Mouse (Mus musculus) left cerebral cortex, postnatal 25 days (tissue): ENCODE data around the gene Tamm41. TPM values are rescaled to one million over a fixed set of nuclear protein-coding genes. Genes with fewer than 3 reads are reported as not detected.
A peak's percentile ranks its signal among the peaks of the same experiment; 100 is the strongest.

Experiments used
- DNase-seq, 2 experiments: peaks; one replicate each; pipeline ENCODE4 v3.0.0; 2022; ENCODE audit warnings: low spot score in 2 of 2, mixed read lengths in 1 of 2
- intact Hi-C: fragments of 180-260 bp; cut with DNase I; formaldehyde crosslinking; loops from one replicate; pipeline ENCODE4 v1.15.1; 2025
- total RNA-seq, 2 experiments: library from RNA; stranded (reverse); gene quantifications; 2 replicates each; pipeline ENCODE4 v1.2.3; 2021

Tamm41 gene
- total RNA-seq, 2 experiments from 2014 or later: 16.0 to 16.8 TPM

DNA sequence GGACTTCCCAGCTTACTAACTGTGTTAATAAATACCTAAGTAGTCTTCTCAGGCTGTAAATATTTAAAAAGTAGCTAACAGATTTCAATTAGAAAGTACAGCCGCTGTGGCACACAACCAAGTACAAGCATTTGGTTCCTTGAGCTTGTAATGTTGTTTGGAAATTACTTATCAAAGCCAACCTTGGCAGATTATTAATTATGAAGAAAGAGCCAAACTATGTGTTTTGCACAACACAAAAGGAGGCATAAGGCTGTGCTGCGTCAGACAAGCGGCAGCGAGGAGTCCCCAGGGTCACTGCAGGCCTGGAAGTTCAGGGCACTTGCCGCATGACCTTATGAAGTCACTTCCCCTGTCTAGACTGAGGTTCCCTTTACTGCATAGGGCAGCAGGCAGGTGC, 4.2 kb downstream of the Tamm41 start:
- DNase-seq: no peak
- intact Hi-C loops: loop anchor here (5.0 kb wide), 1 partner anchor 311 kb away; no protein-coding TSS in a partner anchor

DNA sequence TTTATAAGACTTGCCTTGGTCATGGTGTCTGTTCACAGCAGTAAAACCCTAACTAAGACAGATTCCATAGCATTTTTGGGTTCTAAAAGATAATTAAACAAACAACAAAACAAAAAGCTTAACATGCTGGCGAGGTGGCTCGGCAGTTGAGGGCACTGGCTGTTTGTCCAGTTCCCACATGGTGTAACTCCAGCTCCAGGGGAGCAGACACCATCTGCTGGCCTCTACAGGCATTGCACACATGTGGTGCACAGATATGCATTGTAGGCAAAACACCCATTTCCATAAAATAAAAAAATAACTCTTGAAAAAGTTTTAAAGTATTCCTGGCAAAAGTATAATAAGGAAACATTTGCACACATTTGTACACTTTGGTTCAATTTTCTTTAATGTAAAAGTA, 7.6 kb downstream of the Tamm41 start:
- intact Hi-C loops: loop anchor here (5.0 kb wide), 1 partner anchor 308 kb away; no protein-coding TSS in a partner anchor

DNA sequence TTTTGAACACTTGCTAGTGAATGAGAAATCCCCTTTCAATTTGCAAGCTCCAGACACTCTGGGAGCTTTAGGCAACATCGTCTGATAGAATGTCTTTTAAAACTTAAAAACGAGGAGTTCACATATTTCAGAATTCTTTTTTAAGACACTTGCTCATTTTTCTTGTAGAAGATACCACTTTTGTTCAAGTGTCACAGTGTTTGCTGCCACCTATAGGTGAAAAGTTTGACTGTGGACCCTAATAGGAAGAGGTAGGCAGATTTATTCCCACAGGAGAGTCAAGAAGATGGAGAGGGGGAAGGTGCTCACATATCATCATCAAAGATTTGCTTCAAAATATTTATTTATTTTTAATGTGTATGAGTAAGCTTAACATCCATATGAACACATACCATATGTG, 8.4 kb downstream of the Tamm41 start:
- intact Hi-C loops: loop anchor here (1.0 kb wide), 1 partner anchor 101 kb away; no protein-coding TSS in a partner anchor
- peak; percentile 63 to 80 for DNase-seq

More for the DNA sequence above, 7.6 kb downstream of the Tamm41 start:
- no peak for DNase-seq

DNA sequence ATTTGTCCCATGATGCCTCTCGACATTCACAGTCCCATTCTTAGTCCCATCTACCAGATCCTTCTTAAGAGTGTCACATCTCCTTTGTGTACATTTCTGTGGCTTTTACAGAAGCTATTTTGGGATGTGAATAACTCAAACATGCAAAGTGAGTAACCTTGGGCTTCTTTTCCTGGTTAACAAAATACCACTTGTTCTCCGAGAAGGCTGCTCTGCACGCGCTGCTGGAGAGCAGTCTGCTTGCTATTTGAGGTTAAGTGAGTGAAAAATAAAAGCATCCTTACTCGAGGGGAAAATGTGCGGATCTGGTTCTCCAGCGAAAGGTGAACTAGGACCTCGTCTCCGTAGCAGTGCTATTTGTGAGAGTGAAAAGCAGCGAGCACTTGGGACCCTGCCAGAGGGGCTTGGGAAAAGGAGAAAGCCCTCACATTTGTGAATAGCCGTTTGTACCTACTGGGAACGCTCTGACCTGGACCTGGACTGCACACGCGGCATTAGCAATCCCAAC, 10.1 kb downstream of the Tamm41 start:
- intact Hi-C loops: no loop called here
- DNase-seq: no peak

DNA sequence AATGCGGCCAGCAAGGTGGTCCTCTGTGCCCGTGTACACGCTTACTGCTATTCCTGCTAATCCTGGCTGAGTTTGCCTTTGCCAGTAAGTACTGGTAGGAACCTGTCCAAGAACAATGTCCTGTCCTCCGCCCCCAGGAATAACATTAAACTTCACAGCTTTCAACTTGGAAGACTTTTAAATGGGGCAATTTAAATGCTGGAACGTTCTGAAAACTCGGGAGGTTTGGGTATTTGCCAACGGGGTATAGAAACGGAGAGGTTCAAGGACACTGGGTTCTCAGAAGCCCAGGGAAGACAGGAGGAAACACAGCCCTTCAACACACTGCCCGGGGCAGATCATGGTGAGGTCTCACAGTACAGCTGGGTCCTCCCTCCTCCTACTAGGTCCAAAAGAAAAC, 14.8 kb downstream of the Tamm41 start:
- intact Hi-C loops: no loop called here
- DNase-seq: no peak

DNA sequence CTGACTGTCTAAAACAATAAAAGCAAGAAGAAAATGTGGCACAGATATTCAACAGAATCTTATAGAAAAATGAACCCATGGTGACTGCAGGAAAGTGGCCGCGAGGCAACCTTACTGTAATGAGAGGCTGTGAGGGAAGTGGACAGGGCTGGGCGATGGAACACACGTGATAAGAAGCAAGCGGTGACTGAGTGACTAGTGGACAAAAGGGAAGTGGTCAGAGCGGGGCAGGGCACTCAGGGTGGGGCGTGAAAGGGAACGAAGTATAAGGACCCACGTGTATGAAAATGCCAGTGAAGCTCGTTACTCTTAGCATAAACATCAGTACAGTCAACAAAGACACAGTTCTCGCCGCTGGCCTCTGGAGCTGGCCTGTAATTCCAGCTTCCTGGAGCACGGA, 22.2 kb downstream of the Tamm41 start:
- no peak for DNase-seq
- intact Hi-C loops: no loop called here

DNA sequence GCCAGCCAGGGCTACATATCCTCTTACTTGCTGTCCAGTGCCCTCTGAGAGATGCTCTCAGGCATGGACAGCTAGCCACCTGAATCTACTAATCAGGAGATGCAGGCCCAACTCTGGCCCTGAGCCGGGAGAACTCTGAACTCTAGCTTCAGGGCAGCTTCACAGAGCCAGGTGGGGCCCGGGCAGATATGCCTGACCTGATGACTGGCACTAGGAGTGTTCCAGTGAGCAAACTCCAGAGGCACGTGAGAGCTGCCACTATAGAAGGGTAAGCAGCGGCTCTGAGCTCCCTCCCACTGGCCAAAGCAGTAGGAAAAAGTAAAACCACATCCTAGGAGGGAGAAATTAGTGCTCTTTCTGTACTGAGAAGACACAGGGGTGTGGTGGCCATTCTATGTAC, 24.1 kb downstream of the Tamm41 start:
- intact Hi-C loops: no loop called here
- no peak for DNase-seq

DNA sequence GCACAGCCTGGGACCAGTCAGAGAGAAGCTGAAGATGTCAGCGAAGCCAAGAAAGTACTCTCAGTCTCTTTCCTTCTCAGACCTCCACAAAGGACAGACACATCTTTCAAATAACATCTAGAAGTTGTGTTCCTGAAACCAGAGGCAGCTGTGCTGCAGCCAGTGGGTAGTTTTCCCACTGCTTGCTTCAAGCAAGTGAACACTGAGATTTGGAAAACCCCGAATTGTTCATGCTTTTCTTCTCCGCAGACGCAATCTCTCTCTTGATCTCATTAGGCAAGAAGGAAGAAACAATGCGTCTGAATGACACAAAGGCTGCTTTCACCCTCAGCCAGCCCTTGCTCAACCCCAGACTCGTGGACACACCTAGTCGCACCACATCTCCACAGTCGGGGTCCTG, 25.9 kb downstream of the Tamm41 start:
- intact Hi-C loops: no loop called here
- no peak for DNase-seq

DNA sequence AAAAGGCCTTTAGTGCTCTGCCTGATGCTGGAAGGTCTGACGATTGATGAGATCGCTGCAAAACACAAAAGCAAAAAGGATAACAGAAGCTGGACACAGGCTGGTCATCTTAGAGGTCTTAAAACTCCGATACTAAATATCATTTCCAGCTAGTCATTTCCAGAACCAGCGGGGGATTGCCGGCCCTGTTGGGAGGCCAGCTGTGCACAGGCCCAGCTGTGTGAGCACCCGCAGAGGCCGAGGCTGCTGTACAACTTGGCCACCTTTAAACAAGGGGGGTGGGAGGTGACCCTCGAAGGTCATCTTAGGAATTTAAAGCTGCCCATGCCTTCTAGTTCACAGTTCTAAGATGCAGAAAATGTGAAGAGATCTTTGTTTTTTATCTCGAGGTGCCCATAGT, 26.9 kb downstream of the Tamm41 start:
- intact Hi-C loops: no loop called here
- no peak for DNase-seq

DNA sequence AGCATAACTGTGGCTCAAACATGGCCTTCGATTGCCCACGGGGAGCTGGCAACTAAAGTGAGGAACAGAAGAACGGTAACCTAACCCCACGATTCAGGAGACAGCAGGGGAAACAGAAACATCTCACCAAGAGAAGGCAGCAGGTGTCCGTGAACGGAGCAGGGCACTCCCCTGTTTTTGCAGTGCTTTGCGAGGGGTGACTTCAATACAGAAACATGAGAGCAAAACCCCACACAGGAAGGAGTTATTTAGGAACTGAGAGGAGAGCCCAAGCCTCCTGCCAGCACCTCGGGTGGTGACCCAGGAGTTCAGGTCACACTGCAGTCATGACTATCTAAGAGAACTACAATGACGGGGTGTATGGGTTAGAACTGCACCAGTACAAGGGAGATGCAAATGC, 27.4 kb downstream of the Tamm41 start:
- DNase-seq: no peak
- intact Hi-C loops: no loop called here

DNA sequence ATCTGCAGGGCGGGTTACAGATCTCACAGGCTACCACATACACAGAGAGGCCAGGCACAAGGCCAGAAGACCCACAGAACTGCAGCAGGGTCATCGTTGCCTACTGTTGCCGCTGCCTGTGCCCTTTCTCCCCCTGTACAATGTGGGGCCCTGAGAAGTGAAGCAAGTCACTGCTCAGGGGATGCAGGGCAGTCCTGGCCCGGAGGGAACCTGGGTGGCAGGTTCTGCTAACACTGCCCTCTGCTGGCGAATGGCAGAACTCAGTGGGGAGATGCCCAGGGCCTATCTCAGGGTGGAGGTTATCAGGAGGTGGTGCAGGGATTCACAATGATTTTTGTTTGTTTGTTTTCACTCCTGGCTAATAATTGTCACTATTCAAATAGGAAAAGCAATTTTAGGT, 29.9 kb downstream of the Tamm41 start:
- peak; percentile 63 to 73 for DNase-seq
- intact Hi-C loops: loop anchor here (1.0 to 2.0 kb wide), 3 partner anchors 37 to 285 kb away; no protein-coding TSS in a partner anchor

DNA sequence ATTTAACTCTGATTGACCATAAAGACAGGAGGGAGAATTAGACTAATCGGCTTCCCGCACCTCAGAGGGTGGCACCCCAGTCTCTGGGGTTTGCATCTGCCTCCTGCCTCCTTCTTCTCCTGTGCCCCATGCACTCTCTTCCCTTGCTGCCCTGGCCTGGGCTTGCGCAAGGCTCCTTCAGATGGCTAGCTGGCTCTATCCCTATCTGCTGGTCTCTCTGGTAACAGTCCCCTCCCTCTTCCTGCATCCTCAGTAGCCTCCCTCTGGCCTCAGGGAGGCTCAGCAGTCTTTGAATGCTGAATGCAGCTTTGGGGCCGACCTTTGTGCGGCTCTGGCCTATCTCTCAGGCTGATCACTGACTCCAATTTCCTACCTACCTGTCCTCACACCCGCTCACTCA, 30.7 kb downstream of the Tamm41 start:
- no peak for DNase-seq
- intact Hi-C loops: loop anchor here (1.0 to 2.0 kb wide), 3 partner anchors 36 to 284 kb away; no protein-coding TSS in a partner anchor

DNA sequence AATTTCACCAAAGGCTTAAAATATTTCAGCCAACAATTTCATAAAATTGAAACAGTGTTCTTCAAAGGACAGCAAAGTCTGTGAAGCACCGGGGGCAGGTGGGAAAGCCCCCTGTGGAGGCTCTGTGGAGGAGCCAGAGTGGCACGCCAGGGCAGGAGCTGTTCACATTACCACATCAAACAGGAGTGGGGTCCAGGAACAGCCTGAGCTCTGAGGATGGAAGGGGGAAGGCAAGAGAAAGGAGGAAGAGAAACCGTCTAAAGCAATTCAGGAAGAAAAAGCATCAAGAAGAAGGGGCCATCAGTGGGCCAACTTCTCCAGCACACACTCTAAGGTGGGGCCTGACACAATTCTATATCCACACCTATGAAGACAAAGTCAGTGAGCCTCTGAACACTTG, 31.6 kb downstream of the Tamm41 start:
- DNase-seq: no peak
- intact Hi-C loops: loop anchor here (2.0 kb wide), 2 partner anchors 35 to 283 kb away; no protein-coding TSS in a partner anchor

DNA sequence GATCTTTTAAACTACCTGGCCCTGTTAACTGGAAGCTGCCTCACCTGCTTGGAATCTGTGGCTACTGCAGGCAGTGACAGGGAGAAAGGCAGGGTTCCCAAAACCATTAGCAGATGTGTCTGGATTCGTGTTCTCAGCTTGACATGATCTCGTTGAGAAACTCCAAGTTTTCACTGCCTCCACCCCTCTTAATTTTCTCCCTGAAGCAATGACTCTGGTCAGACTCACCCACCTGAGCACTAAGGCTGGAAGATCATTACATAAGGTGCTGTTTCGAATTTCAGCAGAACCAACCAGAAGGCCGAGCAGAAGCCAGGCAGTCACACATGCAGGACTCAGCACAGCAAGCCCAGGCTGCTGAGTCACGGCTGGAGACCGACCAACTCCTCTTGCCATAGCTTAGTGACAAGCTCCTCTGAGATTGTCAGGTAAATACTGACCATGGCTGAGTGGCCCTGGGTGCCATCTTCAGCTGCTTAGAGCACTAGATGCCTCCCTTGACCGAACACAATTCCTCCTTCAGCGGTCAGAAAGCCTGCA, 32.3 kb downstream of the Tamm41 start:
- peak; percentile 54 to 90 for DNase-seq
- intact Hi-C loops: no loop called here

DNA sequence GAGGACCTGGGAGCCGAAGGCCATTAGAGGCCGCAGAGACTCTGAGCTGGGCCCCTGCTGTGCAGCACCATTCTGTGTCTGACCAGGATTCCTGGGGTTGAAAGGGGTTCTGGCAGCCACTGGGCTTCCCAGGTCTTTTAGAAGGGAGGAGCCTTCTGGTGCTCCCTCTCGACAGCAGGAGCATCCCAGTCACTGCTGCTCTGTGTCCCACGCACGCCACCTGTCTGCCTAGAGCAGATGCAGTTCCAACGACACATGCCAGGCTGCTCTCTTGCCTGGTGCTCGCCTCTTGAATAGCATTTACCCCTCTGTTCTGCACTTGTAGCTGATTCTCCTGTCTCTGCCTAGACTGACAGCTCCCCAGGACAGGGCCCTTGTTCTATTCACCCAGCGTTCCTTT, 33.0 kb downstream of the Tamm41 start:
- peak; percentile 67 to 88 for DNase-seq
- intact Hi-C loops: no loop called here

DNA sequence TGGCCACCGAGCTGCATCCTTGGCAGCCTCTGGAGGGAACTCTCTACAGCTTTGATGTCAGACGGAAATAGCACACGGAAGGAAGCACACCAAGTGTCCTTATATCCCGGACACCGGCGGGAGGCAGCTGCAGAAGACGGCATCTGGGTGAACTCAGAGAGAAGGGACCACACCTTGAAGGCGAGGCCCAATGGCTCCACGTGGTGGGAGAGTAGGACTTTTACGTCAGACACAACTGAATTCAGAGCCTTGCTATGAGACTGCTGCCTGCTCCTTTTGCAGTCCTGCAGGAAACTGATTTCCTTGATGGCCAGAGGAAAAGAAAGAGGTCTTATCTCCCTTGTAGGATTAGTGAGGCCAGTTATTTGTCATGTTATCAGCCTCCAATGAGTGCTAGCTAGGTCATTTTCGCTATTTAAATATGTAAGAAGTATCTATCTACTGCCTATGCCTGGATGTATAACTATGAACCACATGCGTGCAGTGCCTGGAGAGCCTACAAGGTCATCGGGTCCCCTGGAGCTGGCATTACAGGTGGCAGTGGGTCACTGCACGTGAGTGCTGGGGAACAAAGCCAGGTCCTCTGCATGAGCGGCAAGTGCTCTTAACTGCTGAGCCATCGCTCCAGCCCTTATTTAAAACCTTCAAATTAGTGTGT, 39.2 kb downstream of the Tamm41 start:
- intact Hi-C loops: no loop called here
- DNase-seq: no peak

DNA sequence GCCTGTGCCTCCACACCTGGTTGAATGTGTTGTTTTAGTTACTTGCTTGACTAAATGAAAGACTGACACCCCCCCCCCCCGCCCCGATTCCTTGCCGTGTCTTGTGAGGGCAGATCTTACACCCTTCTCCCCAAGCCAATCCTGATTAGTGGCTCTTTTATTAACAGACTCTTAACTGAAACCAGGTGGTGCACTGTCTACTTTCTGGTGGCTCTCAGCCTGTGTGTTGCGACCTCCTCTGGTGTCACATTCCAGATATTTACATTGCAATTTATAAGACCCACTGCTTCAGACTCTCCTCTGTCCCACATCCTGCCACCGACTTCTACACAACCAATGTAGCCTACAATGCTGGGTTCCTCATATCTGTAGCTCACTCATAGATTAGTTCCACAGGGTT, 40.2 kb downstream of the Tamm41 start:
- intact Hi-C loops: no loop called here
- DNase-seq: no peak

DNA sequence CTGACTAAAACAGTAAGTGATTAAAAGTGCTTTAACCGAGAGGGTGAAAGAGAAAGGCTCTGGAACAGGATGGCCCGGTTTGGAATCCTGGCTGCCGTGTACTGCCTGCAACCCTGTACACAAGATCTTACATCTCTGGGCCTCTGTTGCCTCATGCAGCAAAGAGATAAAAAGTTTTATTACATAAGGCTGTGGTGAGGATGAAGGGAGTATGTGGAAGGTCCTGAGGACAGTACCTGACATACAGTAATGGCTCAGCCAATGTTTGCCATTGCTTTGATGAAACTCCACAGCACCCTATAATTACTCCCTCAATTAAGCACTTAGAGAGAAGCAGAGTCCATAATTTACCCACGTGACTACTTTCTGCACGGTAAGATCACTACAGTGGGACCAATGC, 40.8 kb downstream of the Tamm41 start:
- intact Hi-C loops: no loop called here
- no peak for DNase-seq

DNA sequence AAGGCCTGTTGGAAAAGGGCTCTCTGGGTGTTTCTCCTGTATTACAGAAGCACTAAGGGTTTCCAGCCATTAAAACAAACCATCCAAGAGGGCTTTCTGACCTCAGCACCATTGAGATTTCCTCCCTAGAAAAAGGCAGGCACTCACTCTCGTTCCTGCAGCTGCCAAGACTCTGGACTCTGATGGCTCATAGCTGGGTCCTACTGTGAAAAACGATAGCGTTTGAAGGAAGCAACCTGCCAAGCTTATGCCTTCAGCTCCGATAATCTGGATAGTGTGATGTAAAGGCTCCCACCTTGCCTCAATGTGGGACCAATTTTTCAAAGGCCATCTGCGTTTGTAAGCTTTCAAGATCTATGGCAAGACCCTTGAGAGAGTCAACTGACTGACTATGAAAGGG, 43.6 kb downstream of the Tamm41 start:
- intact Hi-C loops: loop anchor here (5.0 kb wide), 1 partner anchor 282 kb away; no protein-coding TSS in a partner anchor

DNA sequence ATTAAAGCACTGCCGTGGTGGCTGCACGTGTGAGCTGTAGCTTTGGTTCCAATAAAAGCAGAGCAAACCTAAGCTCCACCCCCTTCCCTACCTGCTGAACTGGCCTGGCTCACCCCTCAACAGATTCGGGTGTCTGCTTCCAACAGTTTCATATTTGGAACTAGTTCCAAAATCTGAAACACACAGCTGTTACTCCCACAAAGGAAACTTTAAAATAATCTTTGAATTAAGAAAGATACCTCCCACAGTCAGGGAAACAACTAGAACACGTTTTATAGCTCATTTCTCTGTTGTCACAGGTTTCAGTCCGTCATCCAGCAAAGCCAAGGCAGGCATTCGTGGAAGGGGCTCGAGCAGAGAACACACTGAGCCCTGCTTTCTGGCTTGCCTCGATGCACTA, 44.0 kb downstream of the Tamm41 start:
- peak; percentile 47 to 89 for DNase-seq
- intact Hi-C loops: loop anchor here (1.0 to 5.0 kb wide), 2 partner anchors 16 to 281 kb away; no protein-coding TSS in a partner anchor

More for the DNA sequence above, 43.6 kb downstream of the Tamm41 start:
- no peak for DNase-seq

DNA sequence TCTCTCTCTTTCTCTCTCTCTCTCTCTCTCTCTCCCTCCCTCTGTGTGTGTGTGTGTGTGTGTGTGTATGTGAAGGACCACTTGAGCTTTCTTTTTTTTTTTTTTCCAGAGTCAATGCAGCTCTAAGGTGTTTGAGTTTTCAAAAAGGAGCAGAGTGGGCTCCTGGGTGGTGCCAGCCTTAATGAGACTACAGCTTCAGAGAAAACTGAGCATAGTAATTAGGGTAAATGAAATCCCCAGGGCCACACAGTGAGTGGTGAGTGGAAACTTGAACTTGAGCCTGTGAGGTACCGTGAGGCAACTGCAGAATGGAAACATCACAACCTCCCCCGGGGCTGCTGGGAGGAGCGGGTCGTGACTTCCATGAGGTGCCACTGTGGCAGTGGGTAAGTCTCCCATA, 45.8 kb downstream of the Tamm41 start:
- no peak for DNase-seq
- intact Hi-C loops: loop anchor here (5.0 kb wide), 1 partner anchor 280 kb away; no protein-coding TSS in a partner anchor
